Mouse (Mus musculus): Measurements from ENCODE around the gene Pde2a. TPM values are rescaled to one million over a fixed set of nuclear protein-coding genes. Genes with fewer than 3 reads are reported as not detected.

Gene Pde2a
- polyA plus RNA-seq, 1 experiment from 2014 or later, result 22.5 TPM

DNA sequence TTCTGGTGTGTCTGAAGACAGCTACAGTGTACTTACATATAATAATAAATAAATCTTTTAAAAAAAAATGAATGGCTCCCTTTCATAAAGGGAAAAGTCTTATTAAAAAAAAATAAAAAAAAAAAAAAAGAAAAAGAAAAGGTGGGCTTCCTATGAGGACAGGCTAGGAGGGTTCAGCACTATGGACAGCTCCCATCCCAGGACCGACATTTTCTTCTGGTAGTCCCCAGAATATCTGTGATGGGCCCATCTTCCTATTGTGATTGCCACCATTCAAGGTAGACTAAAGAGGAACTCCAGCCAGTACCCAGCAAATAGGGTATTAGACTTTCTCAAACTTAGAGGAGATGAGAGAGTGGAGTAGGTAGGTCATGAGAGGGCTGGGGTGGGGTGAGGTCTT, 16.4 kb downstream of the Pde2a start:
- no peak overlapping the region for H3K4me3 ChIP-seq (ENCODE audit: low read length)
- 9% methylated on average over 1 of the region's 1 CpGs for WGBS
- no peaks in the 10 kb centered on the region for H3K27me3 ChIP-seq (ENCODE audit: control insufficient read depth, insufficient read depth, low read depth, low read length)
- H3K9ac ChIP-seq (ENCODE audit: low read length), result no peak overlapping the region
- no peaks in the 10 kb centered on the region for H3K9me3 ChIP-seq (ENCODE audit: control insufficient read depth, low read length)
- no peak for ATAC-seq (ENCODE audit: low read depth)
- no peak overlapping the region for H3K27ac ChIP-seq (ENCODE audit: low read length)
- H3K4me2 ChIP-seq (ENCODE audit: low read depth, low read length), result no peak overlapping the region
- H3K4me1 ChIP-seq (replicated peaks; ENCODE audit: control insufficient read depth, insufficient read depth, low read length), result no peaks in the 10 kb centered on the region
- H3K36me3 ChIP-seq (ENCODE audit: control insufficient read depth, insufficient read depth, low read length), result no peaks in the 10 kb centered on the region

DNA sequence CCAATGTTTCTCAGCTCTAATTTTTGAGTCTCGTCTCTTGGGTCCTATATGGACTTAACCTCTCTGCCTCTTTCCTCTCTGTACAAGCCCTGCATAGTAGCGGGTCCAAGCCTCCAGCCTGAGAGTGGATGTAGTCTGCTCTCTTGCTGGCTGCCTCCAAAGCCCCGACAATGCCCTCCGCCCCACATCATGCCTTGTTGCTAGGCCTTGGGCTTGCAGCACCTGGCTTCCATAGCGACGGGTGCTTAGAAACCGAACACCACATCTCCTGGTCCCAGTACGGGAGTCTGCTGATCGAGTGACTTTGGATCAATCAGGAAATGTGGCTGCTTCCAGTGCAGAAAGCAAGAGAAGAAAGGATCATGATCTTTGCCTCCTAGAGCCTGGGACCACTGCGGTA, 21.6 kb downstream of the Pde2a start:
- Histone ChIP-seq H3K9me3 (ENCODE audit: control insufficient read depth, low read length) (no peaks in the 10 kb centered on the region), H3K9ac (ENCODE audit: low read length) (no peak overlapping the region), H3K27ac (ENCODE audit: low read length) (no peak overlapping the region), H3K4me3 (ENCODE audit: low read length) (no peak overlapping the region), H3K4me2 (ENCODE audit: low read depth, low read length) (no peak overlapping the region), H3K4me1 (replicated peaks; ENCODE audit: control insufficient read depth, insufficient read depth, low read length) (no peaks in the 10 kb centered on the region), H3K27me3 (ENCODE audit: control insufficient read depth, insufficient read depth, low read depth, low read length) (no peaks in the 10 kb centered on the region), H3K36me3 (ENCODE audit: control insufficient read depth, insufficient read depth, low read length) (no peaks in the 10 kb centered on the region)
- WGBS, result 64% methylated on average over 10 of the region's 10 CpGs
- ATAC-seq (ENCODE audit: low read depth), result no peak

DNA sequence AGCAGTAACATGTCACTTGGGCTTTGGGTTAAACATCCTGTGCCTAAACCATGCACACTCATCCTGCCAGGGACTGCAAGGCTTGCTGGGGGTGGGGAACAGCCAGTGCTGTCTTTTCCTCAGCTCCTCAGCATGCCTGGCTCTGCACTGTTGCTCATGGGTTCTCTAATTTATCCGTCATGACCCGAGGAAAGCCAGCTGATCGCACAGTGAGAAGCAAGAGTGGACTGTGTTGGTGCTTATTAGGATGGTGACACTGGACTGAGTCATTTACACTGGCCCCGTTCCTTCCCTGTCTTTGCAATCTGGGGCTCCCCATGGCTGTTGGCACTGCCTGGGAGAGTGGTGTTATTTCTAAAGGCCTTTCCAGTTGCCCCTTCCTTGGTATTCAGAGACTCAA, 22.7 kb downstream of the Pde2a start:
- no peaks in the 10 kb centered on the region for H3K27me3 ChIP-seq (ENCODE audit: control insufficient read depth, insufficient read depth, low read depth, low read length)
- H3K4me2 ChIP-seq (ENCODE audit: low read depth, low read length), result no peak overlapping the region
- H3K9ac ChIP-seq (ENCODE audit: low read length), result no peak overlapping the region
- H3K4me1 ChIP-seq (replicated peaks; ENCODE audit: control insufficient read depth, insufficient read depth, low read length), result no peaks in the 10 kb centered on the region
- H3K27ac ChIP-seq (ENCODE audit: low read length), result no peak overlapping the region
- ATAC-seq (ENCODE audit: low read depth), result no peak
- H3K9me3 ChIP-seq (ENCODE audit: control insufficient read depth, low read length), result no peaks in the 10 kb centered on the region
- 70% methylated on average over 4 of the region's 4 CpGs for WGBS
- H3K36me3 ChIP-seq (ENCODE audit: control insufficient read depth, insufficient read depth, low read length), result no peaks in the 10 kb centered on the region
- no peak overlapping the region for H3K4me3 ChIP-seq (ENCODE audit: low read length)

DNA sequence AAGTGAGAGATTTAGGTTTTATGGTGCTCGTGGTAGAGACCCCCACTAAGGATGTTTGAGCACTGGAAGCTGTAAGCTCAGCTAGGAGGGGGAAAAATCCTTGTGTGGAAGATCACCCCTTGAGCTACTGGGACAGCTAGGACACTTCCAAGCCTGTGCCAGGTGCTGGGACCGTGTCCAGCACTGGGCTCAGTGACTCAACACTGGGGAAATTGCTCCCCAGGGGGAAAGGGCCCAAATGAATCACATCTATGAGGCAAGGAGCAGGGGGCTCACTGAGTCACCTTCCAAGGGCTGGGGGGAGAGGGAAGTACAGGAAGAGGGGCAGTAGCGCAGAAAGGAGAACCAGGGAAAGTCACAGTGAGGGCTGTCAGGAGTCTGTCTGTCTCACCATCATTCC, 28.4 kb downstream of the Pde2a start:
- no peak overlapping the region for H3K4me3 ChIP-seq (ENCODE audit: low read length)
- no peak overlapping the region for H3K4me2 ChIP-seq (ENCODE audit: low read depth, low read length)
- no peaks in the 10 kb centered on the region for H3K36me3 ChIP-seq (ENCODE audit: control insufficient read depth, insufficient read depth, low read length)
- no peaks in the 10 kb centered on the region for H3K9me3 ChIP-seq (ENCODE audit: control insufficient read depth, low read length)
- no peak overlapping the region for H3K27ac ChIP-seq (ENCODE audit: low read length)
- 27% methylated on average over 3 of the region's 3 CpGs for WGBS
- ATAC-seq (ENCODE audit: low read depth), result no peak
- peaks cover 3% of the 10 kb centered on the region; the same call in 1 of the 2 replicates for H3K4me1 ChIP-seq (replicated peaks; ENCODE audit: control insufficient read depth, insufficient read depth, low read length)
- H3K27me3 ChIP-seq (ENCODE audit: control insufficient read depth, insufficient read depth, low read depth, low read length), result peaks cover 17% of the 10 kb centered on the region
- no peak overlapping the region for H3K9ac ChIP-seq (ENCODE audit: low read length)

DNA sequence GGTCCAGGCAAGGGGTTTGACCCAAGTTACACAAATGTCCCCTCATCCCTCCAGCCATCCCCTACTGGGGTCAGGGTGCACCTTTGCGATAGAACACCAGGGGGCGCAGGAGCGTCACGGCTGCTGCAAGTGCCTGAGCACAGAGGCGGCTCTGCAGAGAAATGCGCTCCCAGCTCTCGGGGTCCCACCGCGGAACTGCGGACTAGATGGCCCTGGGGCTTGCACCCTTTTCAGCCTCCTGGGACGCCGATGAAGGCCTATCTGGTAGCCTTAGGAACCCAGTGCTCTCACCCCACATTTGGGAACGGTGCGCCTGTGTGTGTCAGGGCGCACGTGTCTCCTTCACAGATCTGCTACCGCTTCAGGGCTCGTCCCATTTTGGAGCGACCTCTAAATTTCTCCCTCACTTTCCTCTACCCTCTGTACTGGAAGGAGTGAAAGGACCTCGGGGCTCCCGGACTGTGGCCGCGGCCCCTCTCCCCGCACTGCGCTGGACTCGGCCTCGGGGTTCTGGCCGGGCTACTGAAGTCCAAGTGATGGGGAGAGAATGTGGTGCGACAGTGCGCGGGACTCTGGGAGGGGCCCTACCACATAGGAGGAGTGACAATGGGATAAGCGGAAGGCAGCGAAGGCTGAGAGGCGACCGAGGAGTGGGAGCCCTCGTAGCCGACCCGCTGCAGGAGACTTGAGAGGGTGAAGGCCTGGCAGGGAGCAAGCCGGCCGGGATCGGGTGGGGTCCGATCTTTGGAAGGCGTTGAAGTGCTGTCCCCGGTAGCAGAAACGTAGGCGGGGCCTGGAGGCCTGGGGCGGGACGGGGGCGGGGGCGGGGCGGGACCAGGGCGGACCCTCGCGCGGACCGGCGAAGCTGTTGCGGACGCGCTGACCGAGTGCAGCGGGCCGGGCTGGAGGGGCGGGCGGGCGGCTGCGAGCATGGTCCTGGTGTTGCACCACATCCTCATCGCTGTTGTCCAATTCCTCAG, 29.2 kb downstream of the Pde2a start:
- H3K27ac ChIP-seq (ENCODE audit: low read length), result no peak overlapping the region
- peak; percentile 89 for ATAC-seq (ENCODE audit: low read depth)
- H3K27me3 ChIP-seq (ENCODE audit: control insufficient read depth, insufficient read depth, low read depth, low read length), result peaks cover 17% of the 10 kb centered on the region
- H3K4me1 ChIP-seq (replicated peaks; ENCODE audit: control insufficient read depth, insufficient read depth, low read length), result peaks cover 5% of the 10 kb centered on the region; the same call in 1 of the 2 replicates
- no peaks in the 10 kb centered on the region for H3K36me3 ChIP-seq (ENCODE audit: control insufficient read depth, insufficient read depth, low read length)
- under 1% methylated on average over 59 of the region's 68 CpGs for WGBS
- H3K9me3 ChIP-seq (ENCODE audit: control insufficient read depth, low read length), result no peaks in the 10 kb centered on the region
- H3K4me2 ChIP-seq (ENCODE audit: low read depth, low read length), result peak overlapping the region; percentile 100
- H3K9ac ChIP-seq (ENCODE audit: low read length), result peak overlapping the region; percentile 54
- H3K4me3 ChIP-seq (ENCODE audit: low read length), result peak overlapping the region; percentile 61

DNA sequence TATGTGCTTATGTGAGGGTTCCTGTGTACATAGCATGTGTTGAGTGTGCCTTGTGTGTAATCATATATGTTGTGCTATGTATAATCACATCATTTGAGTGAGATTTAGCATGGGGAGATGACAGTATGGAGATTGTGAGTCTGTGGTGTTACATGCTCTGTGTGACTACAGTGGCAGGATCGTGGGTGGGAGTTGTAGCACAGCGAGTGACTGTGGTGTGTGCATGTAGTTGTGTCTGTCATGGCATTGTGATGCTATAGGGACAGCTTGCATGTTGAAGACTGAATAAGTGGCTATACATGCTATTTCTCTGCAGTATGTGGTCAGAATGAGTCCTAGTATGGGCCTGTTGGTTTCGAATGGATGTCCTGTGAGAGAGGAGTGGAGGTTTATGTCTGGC, 31.2 kb downstream of the Pde2a start:
- Histone ChIP-seq H3K36me3 (ENCODE audit: control insufficient read depth, insufficient read depth, low read length) (no peaks in the 10 kb centered on the region), H3K27ac (ENCODE audit: low read length) (no peak overlapping the region), H3K9ac (ENCODE audit: low read length) (no peak overlapping the region), H3K4me2 (ENCODE audit: low read depth, low read length) (peak overlapping the region; percentile 100), H3K9me3 (ENCODE audit: control insufficient read depth, low read length) (no peaks in the 10 kb centered on the region), H3K27me3 (ENCODE audit: control insufficient read depth, insufficient read depth, low read depth, low read length) (peaks cover 17% of the 10 kb centered on the region), H3K4me3 (ENCODE audit: low read length) (peak overlapping the region; percentile 61; the same call in 1 of the 2 replicates), H3K4me1 (replicated peaks; ENCODE audit: control insufficient read depth, insufficient read depth, low read length) (peaks cover 5% of the 10 kb centered on the region; the same call in 1 of the 2 replicates)
- WGBS, result 87% methylated on average over 3 of the region's 3 CpGs
- no peak for ATAC-seq (ENCODE audit: low read depth)

DNA sequence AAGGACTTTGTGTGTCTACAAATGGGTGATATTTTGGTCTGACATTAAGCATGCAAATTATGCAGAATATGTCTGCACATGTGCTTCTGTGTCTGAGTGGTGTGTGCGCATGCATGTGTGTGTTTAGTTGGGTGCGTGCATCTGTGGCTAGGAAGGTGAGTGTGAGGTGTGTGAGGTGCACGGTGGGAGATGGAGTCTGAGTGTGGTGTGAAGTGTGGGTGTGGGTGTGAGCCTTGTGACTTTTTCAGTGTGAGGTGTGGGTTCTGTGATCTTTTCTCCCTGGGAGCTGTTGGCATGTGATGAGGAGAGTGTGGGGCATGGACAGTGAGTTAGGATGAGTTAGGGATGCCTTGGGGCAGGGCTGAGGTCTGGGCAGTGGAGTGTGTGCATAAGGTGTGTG, 31.8 kb downstream of the Pde2a start:
- no peak overlapping the region for H3K27ac ChIP-seq (ENCODE audit: low read length)
- peaks cover 6% of the 10 kb centered on the region; the same call in 1 of the 2 replicates for H3K4me1 ChIP-seq (replicated peaks; ENCODE audit: control insufficient read depth, insufficient read depth, low read length)
- H3K36me3 ChIP-seq (ENCODE audit: control insufficient read depth, insufficient read depth, low read length), result no peaks in the 10 kb centered on the region
- H3K9ac ChIP-seq (ENCODE audit: low read length), result no peak overlapping the region
- H3K4me3 ChIP-seq (ENCODE audit: low read length), result no peak overlapping the region
- no peak for ATAC-seq (ENCODE audit: low read depth)
- H3K27me3 ChIP-seq (ENCODE audit: control insufficient read depth, insufficient read depth, low read depth, low read length), result peaks cover 17% of the 10 kb centered on the region
- H3K9me3 ChIP-seq (ENCODE audit: control insufficient read depth, low read length), result no peaks in the 10 kb centered on the region
- WGBS, result 72% methylated on average over 3 of the region's 3 CpGs
- peak overlapping the region; percentile 100 for H3K4me2 ChIP-seq (ENCODE audit: low read depth, low read length)

DNA sequence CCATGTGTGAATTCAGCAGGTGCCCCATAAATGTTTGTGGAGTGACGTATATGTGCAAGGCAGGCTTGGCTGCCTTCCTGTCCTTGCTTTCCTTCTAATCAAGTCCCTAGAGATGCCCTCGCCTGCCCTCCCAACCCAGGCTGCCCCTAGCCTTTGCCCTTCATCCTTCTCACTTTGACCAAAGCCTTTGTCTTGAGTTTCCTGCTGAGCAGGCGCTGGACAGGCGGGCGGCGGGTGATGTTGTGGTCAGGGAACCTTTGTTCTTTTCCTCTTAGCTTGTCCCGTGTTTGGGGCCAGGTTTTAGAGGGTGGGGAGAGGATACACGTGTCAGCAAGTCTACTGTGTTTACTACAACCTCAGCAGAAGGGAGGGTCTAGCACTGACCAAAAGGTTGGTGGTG, 32.2 kb downstream of the Pde2a start:
- peaks cover 8% of the 10 kb centered on the region; the same call in 1 of the 2 replicates for H3K4me1 ChIP-seq (replicated peaks; ENCODE audit: control insufficient read depth, insufficient read depth, low read length)
- H3K27ac ChIP-seq (ENCODE audit: low read length), result no peak overlapping the region
- peaks cover 17% of the 10 kb centered on the region for H3K27me3 ChIP-seq (ENCODE audit: control insufficient read depth, insufficient read depth, low read depth, low read length)
- WGBS, result 20% methylated on average over 8 of the region's 8 CpGs
- no peaks in the 10 kb centered on the region for H3K9me3 ChIP-seq (ENCODE audit: control insufficient read depth, low read length)
- H3K4me3 ChIP-seq (ENCODE audit: low read length), result no peak overlapping the region
- no peaks in the 10 kb centered on the region for H3K36me3 ChIP-seq (ENCODE audit: control insufficient read depth, insufficient read depth, low read length)
- H3K9ac ChIP-seq (ENCODE audit: low read length), result no peak overlapping the region
- peak overlapping the region; percentile 100; the same call in 1 of the 2 replicates for H3K4me2 ChIP-seq (ENCODE audit: low read depth, low read length)
- ATAC-seq (ENCODE audit: low read depth), result no peak

DNA sequence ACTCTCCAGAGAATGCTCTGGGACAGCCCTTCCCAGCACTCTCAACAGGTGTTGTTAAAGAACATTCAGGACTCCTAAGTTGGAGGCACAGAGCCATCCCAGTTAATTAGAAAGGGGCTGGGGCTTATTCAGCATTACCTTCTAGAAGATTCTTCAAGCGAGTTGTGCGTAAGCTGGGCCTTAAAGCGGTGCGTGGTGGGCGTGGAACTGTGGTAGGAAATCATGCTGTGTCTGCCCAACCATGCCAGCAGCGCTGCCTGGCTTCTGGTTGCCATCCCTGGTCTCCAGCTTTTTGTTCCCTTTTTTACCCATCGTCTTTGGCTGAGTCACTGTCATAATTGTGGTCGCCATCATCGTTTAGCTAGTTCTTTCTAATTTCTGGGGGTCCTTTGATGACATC, 33.0 kb downstream of the Pde2a start:
- no peaks in the 10 kb centered on the region for H3K36me3 ChIP-seq (ENCODE audit: control insufficient read depth, insufficient read depth, low read length)
- no peak overlapping the region for H3K27ac ChIP-seq (ENCODE audit: low read length)
- H3K4me1 ChIP-seq (replicated peaks; ENCODE audit: control insufficient read depth, insufficient read depth, low read length), result peaks cover 10% of the 10 kb centered on the region; the same call in 1 of the 2 replicates
- no peak overlapping the region for H3K4me3 ChIP-seq (ENCODE audit: low read length)
- WGBS, result 86% methylated on average over 9 of the region's 9 CpGs
- H3K4me2 ChIP-seq (ENCODE audit: low read depth, low read length), result no peak overlapping the region
- no peak for ATAC-seq (ENCODE audit: low read depth)
- H3K9me3 ChIP-seq (ENCODE audit: control insufficient read depth, low read length), result no peaks in the 10 kb centered on the region
- H3K9ac ChIP-seq (ENCODE audit: low read length), result no peak overlapping the region
- H3K27me3 ChIP-seq (ENCODE audit: control insufficient read depth, insufficient read depth, low read depth, low read length), result peaks cover 17% of the 10 kb centered on the region

Data from lung, embryonic 16.5 days (tissue).